Mouse (Mus musculus) forebrain, embryonic 14.5 days (tissue): ENCODE measurements around the gene Med16. TPM values are rescaled to one million over a fixed set of nuclear protein-coding genes. Genes with fewer than 3 reads are reported as not detected.
"Not testable (repeated sequence)": the region's sequence is repeated elsewhere in the genome, so short reads cannot be mapped to it uniquely, and the experiment has no call there.

Experiments
- ATAC-seq: fragments of 200-750 bp; cut with Nextera tagmentation; 2 replicates; pipeline ENCODE4 v1.8.0; 2017; ENCODE audit warnings: mild to moderate bottlenecking, moderate library complexity
- DNase-seq: peaks from one replicate; pipeline ENCODE4 v3.0.0-alpha.2; 2015; ENCODE audit warnings: low spot score
- H3K27ac ChIP-seq: fragments of 300-500 bp; sonication (generic); 2 replicates; pipeline ENCODE4 v1.5.1; 2014; ENCODE audit warnings: low read depth, mild to moderate bottlenecking, control low read depth, low read length, moderate library complexity
- H3K27me3 ChIP-seq: fragments of 300-500 bp; sonication (generic); replicated peaks from 2 replicates; pipeline ENCODE4 v1.6.1; 2014; ENCODE audit warnings: low read length, control low read depth, mixed read lengths; ENCODE audit not compliant: control insufficient read depth, insufficient read depth
- H3K36me3 ChIP-seq: fragments of 300-500 bp; sonication (generic); 2 replicates; pipeline ENCODE4 v1.6.1; 2014; ENCODE audit warnings: low read length, control low read depth; ENCODE audit not compliant: control insufficient read depth, insufficient read depth
- H3K4me1 ChIP-seq: fragments of 300-500 bp; sonication (generic); 2 replicates; pipeline ENCODE4 v1.6.1; 2014; ENCODE audit warnings: antibody characterized with exemption, low read length, control low read depth; ENCODE audit not compliant: control insufficient read depth, insufficient read depth
- H3K4me2 ChIP-seq: fragments of 300-500 bp; sonication (generic); 2 replicates; pipeline ENCODE4 v1.6.1; 2014; ENCODE audit warnings: mild to moderate bottlenecking, control low read depth, low read length
- H3K4me3 ChIP-seq: fragments of 300-500 bp; sonication (generic); 2 replicates; pipeline ENCODE4 v1.5.1; 2014; ENCODE audit warnings: low read depth, low read length, control low read depth
- H3K9ac ChIP-seq: fragments of 300-500 bp; sonication (generic); 2 replicates; pipeline ENCODE4 v1.6.1; 2014; ENCODE audit warnings: mild to moderate bottlenecking, low read length, control low read depth, moderate library complexity
- H3K9me3 ChIP-seq: fragments of 300-500 bp; sonication (generic); replicated peaks from 2 replicates; pipeline ENCODE4 v1.6.1; 2016; ENCODE audit warnings: low read length, control low read depth, mixed read lengths; ENCODE audit not compliant: control insufficient read depth
- WGBS: fragments of 180-500 bp; shearing (Covaris S2); extraction: QIAGEN DNeasy Blood & Tissue Kit; methylation state at CpG from one replicate; pipeline ENCODE4 v1.1.7; 2014; 5-methylcytosine and 5-hydroxymethylcytosine counted together
- polyA plus RNA-seq: library from polyadenylated mRNA; unstranded; fragments of >200 nt; fragmentation: Nextera tagmentation; extraction: Ambion mirVana; gene quantifications from 2 replicates; pipeline ENCODE4 v1.2.1, GENCODE M21; 2014

Gene Med16
- polyA plus RNA-seq, 1 experiment from 2014 or later: 40.5 TPM

DNA sequence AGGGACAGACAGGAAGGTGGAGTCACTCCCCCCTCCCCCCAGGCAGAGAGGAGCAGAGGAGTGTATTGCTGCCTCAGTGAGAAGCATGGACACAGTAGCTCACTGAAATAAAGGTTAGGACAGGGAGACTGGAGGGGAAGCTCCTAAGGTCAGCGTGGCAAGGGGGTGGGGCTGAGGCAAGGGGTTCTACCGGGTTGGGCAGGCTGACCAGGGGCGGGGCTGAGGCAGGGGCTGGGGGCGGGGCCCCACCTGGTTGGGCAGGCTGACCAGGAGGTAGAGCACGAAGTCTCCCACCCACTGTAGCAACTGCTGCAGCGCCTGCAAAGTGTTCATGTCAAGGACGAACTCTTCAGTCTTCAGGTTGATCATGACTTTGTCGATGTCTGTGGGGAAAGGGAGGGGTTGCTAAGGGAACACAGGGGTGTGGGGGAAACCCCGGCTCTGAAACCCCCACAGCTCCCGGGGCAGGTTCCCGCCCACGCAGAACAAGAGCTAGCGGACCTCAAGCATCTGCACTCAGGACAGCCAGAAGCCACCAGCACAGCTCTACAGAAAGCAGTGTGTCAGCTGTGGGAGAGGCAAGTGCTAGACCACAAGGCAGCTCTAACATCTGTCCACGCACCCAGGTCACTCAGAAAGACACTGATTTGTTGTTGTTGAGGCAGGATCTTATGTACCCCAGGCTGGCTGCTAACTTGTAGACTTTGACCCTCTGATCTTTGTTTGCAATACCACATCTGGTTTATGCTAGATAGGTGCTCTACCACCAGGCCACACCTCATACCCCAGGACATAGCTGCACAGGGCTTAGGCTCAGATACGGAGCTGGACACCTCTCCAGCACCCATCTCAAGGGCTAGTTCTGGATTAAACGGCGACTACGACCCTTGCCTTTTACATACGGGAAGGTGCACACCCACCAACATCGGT is 11.1 kb downstream of the Med16 start:
- H3K27ac ChIP-seq: no peak overlapping the region
- H3K27me3 ChIP-seq: no peaks in the 10 kb centered on the region
- peaks cover 48% of the 10 kb centered on the region for H3K36me3 ChIP-seq
- ATAC-seq: no peak
- H3K4me3 ChIP-seq: no peak overlapping the region
- no peaks in the 10 kb centered on the region for H3K9me3 ChIP-seq
- WGBS: 56% methylated on average over 20 of the region's 20 CpGs
- no peaks in the 10 kb centered on the region for H3K4me1 ChIP-seq
- no peak overlapping the region for H3K9ac ChIP-seq
- no peak overlapping the region for H3K4me2 ChIP-seq
- DNase-seq: no peak

DNA sequence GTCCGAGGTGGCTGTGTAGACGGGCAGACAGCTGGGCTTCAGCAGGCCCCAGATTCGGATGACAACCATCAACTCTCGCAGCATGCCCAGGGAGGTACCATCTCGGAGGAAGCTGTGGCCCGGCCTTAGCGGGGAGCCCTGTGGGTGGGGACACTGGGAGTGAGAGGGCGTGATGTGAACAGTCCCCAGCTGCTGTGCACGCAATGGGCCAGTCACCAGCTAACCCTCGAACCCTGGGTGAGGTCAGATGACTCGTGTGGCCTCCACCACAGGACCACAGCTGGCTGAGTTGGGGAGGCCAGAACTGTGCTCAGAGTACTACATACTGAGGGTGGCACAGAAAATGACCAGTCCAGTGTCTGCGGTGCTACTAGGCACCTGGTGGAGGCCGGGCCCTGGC is 11.9 kb downstream of the Med16 start:
- ATAC-seq (no peak), DNase-seq (no peak)
- no peak overlapping the region for H3K4me3 ChIP-seq
- no peaks in the 10 kb centered on the region for H3K9me3 ChIP-seq
- H3K27ac ChIP-seq: no peak overlapping the region
- no peaks in the 10 kb centered on the region for H3K4me1 ChIP-seq
- H3K27me3 ChIP-seq: no peaks in the 10 kb centered on the region
- H3K9ac ChIP-seq: no peak overlapping the region
- H3K4me2 ChIP-seq: no peak overlapping the region
- H3K36me3 ChIP-seq: peaks cover 43% of the 10 kb centered on the region
- WGBS: 91% methylated on average over 13 of the region's 13 CpGs

DNA sequence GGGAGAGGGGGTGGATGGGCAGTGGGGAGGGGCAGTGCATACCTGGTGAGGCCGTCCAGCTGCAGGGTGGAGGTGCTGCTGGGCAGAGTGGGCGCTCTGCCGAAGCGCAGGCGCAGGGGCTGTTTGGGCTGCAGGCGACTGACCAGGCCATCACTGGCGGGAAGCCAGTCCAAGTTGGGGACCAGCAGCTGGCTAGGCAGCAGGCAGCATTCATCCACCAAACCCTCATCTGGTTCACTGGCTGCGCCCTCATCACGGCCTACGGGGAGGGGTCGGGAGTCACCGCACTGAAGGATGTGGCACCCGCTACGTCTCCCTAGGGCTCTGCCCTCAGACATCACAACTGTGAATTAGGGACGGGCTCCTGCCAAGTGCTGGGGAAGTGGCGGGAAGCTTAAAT is 12.4 kb downstream of the Med16 start:
- ATAC-seq: no peak
- peaks cover 43% of the 10 kb centered on the region for H3K36me3 ChIP-seq
- no peaks in the 10 kb centered on the region for H3K9me3 ChIP-seq
- H3K9ac ChIP-seq: no peak overlapping the region
- no peak overlapping the region for H3K4me2 ChIP-seq
- no peaks in the 10 kb centered on the region for H3K27me3 ChIP-seq
- H3K27ac ChIP-seq: no peak overlapping the region
- no peak overlapping the region for H3K4me3 ChIP-seq
- 88% methylated on average over 16 of the region's 16 CpGs for WGBS
- no peak for DNase-seq
- no peaks in the 10 kb centered on the region for H3K4me1 ChIP-seq

DNA sequence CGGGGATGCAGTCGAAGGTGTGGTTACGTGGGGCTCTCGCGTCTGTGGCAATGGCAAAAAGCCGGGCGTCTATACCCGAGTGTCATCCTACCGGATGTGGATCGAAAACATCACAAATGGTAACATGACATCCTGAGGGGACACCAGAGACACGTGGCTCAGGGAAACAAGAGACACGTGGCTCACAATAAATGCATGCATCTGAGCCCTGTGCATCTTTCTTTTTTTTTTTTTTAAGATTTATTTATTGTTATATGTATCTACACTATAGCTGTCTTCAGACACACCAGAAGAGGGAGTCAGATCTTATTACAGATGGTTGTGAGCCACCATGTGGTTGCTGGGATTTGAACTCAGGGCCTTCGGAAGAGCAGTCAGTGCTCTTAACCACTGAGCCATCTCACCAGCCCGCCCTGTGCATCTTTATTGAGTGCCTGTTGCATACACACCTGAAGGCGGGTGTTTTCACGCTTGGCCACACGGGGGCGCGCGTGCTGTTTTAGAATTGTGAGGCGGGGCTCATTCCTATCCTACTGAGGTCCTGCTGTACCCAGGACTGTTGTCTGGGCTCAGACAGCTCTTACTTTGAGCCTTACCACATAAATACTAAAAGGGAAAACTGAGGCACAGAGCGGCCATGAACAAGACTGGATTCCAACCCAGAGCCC is 16.1 kb downstream of the Med16 start:
- WGBS: 42% methylated on average over 22 of the region's 22 CpGs
- H3K27me3 ChIP-seq: not testable (repeated sequence)
- peaks cover 26% of the 10 kb centered on the region for H3K36me3 ChIP-seq

DNA sequence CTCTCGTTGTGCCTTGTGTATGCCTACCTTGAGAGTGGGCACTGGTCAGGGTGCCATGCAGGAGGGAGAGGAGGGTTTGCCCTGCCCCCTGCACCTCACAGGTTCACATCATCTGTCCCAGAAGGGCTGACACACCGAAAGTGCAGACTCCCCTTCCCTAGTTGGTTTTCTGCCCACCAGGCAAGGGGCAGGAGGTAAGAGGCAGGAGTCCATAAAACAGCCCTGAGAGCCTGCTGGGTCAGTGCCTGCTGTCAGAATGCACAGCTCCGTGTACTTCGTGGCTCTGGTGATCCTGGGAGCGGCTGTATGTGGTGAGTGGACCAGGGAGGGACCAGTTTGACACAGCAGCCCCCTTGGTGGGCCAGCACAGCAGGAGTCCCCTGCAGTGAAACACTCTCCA is 18.1 kb downstream of the Med16 start, which contains the start of gene Cfd:
Cfd (plus strand) TSS at position 184 of the 400 bp plus-strand sequence.
- DNase-seq (no peak), ATAC-seq (no peak)
- H3K9me3 ChIP-seq: no peaks in the 10 kb centered on the region
- H3K4me2 ChIP-seq: no peak within 1 kb of the TSS
- peaks cover 8% of the 10 kb centered on the region for H3K36me3 ChIP-seq
- no peak within 1 kb of the TSS for H3K4me3 ChIP-seq
- no peak within 1 kb of the TSS for H3K9ac ChIP-seq
- no peak within 1 kb of the TSS for H3K27ac ChIP-seq
- H3K27me3 ChIP-seq: no peaks in the 10 kb centered on the region
- WGBS: 37% methylated on average over 5 of the region's 5 CpGs
- H3K4me1 ChIP-seq: no peaks in the 10 kb centered on the region

More for the DNA sequence above, 16.1 kb downstream of the Med16 start:
- H3K27ac ChIP-seq, H3K4me3 ChIP-seq, H3K4me2 ChIP-seq, H3K9ac ChIP-seq, H3K9me3 ChIP-seq, H3K4me1 ChIP-seq: not testable (repeated sequence)
- ATAC-seq (peak; percentile 83), DNase-seq (peak; percentile 81)

DNA sequence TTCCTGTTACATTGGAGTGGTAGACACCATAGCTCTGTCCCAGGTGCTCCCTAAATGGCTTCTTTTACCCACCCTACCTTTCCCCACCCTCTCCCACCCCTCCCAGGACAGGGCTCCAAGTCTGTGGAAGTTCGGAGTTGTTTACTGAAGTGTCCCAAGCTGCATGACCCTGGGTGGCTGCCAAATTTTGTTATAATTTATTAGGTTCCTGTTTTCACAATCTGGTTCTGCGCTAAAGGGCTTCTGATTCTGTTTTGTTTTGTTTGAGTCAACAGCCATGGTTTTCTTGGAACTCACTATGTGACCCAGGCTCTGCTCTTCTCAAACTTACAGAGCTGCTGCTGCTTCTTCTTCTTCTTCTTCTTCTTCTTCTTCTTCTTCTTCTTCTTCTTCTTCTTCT is 19.3 kb downstream of the Med16 start:
- 91% methylated on average over 2 of the region's 2 CpGs for WGBS
- ATAC-seq: no peak

DNA sequence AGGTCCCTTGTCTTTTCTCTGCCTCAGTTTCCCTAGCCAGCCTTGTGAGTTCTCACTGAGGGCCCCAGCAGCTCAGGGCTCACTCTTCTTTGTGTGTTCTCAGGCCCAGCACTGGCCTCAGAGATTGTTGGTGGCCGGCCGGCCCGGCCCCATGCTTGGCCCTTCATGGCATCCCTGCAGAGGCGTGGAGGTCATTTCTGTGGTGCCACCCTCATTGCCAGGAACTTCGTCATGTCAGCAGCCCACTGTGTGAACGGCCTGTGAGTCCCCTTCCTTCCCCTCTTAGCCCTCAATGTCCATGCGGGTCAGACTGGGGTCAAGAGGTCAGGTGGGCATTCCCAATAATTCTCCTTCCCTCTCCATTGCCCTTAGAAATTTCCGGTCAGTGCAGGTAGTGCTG is 22.1 kb downstream of the Med16 start:
- ATAC-seq (no peak), DNase-seq (no peak)
- WGBS: 89% methylated on average over 8 of the region's 8 CpGs
- H3K9ac ChIP-seq: no peak overlapping the region
- H3K36me3 ChIP-seq: no peaks in the 10 kb centered on the region
- H3K4me2 ChIP-seq: no peak overlapping the region
- H3K27me3 ChIP-seq: peaks cover 5% of the 10 kb centered on the region; the same call in 1 of the 2 replicates
- H3K9me3 ChIP-seq: no peaks in the 10 kb centered on the region
- no peak overlapping the region for H3K27ac ChIP-seq
- H3K4me1 ChIP-seq: peaks cover 3% of the 10 kb centered on the region; the same call in 1 of the 2 replicates
- H3K4me3 ChIP-seq: no peak overlapping the region

More for the DNA sequence above, 19.3 kb downstream of the Med16 start:
- Histone ChIP-seq H3K4me3 (no peak overlapping the region), H3K9ac (no peak overlapping the region), H3K9me3 (no peaks in the 10 kb centered on the region), H3K27ac (no peak overlapping the region), H3K4me1 (no peaks in the 10 kb centered on the region), H3K4me2 (no peak overlapping the region), H3K36me3 (no peaks in the 10 kb centered on the region; the same call in 1 of the 2 replicates), H3K27me3 (no peaks in the 10 kb centered on the region)
- DNase-seq: no peak

DNA sequence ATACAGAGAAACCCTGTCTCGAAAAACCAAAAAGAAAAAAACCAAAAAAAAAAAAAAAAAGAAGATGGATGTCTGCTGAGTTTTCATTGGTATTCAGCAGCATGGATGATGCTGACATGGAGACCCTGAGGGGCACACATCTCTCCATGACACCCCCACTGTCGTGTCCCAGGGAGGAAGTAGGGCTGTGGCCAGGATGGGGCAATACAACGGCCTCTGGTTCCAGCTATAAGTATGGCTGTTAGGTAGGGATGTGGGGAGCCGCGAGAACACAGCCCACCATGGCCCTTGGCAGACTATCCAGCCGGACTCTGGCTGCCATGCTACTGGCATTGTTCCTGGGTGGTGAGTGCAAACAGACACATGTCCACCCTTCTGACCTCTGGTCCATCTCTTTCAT is 22.7 kb downstream of the Med16 start, which contains the start of gene Elane:
Elane (plus strand) TSS at position 194 of the 400 bp plus-strand sequence.
- H3K9ac ChIP-seq: no peak within 1 kb of the TSS

More for the DNA sequence above, 22.7 kb downstream of the Med16 start, which contains the start of gene Elane:
- Histone ChIP-seq H3K9me3 (no peaks in the 10 kb centered on the region), H3K4me1 (peaks cover 3% of the 10 kb centered on the region; the same call in 1 of the 2 replicates), H3K4me2 (no peak within 1 kb of the TSS), H3K27ac (no peak within 1 kb of the TSS), H3K4me3 (no peak within 1 kb of the TSS), H3K36me3 (no peaks in the 10 kb centered on the region), H3K27me3 (peaks cover 5% of the 10 kb centered on the region; the same call in 1 of the 2 replicates)
- ATAC-seq (no peak), DNase-seq (no peak)
- 86% methylated on average over 6 of the region's 6 CpGs for WGBS
